Mouse (Mus musculus) layer of hippocampus, adult 9-11 months (tissue): ENCODE data around the gene Chac1.

Source experiments
- DNase-seq: peaks from one replicate; pipeline ENCODE4 v3.0.0; 2022

Gene Chac1

GRCm38 (mm10) chr2:119328546-119328945 is 22.5 kb upstream of the Chac1 start:
- DNase-seq, result no peak

GRCm38 (mm10) chr2:119329123-119329817 is 21.8 kb upstream of the Chac1 start:
- no peak for DNase-seq

DNA sequence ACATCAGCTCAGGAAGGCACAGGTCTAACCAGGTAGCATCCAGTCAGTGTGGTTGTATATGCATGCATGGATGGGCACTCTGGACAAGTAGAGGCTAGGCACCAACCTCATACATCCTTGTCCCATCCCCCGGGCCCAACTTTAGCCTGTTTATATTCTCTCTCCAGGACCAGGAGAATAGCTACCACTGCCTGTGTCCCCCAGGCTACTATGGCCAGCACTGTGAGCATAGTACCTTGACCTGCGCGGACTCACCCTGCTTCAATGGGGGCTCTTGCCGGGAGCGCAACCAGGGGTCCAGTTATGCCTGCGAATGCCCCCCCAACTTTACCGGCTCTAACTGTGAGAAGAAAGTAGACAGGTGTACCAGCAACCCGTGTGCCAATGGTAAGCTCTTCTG is 20.2 kb upstream of the Chac1 start:
- DNase-seq, result no peak

DNA sequence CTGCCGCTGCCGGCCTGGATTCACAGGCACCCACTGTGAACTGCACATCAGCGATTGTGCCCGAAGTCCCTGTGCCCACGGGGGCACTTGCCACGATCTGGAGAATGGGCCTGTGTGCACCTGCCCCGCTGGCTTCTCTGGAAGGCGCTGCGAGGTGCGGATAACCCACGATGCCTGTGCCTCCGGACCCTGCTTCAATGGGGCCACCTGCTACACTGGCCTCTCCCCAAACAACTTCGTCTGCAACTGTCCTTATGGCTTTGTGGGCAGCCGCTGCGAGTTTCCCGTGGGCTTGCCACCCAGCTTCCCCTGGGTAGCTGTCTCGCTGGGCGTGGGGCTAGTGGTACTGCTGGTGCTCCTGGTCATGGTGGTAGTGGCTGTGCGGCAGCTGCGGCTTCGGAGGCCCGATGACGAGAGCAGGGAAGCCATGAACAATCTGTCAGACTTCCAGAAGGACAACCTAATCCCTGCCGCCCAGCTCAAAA is 18.8 kb upstream of the Chac1 start:
- no peak for DNase-seq

- no peak for DNase-seq
These were observed 16.9 kb upstream of the Chac1 start for GRCm38 (mm10) chr2:119334135-119334534.

DNA sequence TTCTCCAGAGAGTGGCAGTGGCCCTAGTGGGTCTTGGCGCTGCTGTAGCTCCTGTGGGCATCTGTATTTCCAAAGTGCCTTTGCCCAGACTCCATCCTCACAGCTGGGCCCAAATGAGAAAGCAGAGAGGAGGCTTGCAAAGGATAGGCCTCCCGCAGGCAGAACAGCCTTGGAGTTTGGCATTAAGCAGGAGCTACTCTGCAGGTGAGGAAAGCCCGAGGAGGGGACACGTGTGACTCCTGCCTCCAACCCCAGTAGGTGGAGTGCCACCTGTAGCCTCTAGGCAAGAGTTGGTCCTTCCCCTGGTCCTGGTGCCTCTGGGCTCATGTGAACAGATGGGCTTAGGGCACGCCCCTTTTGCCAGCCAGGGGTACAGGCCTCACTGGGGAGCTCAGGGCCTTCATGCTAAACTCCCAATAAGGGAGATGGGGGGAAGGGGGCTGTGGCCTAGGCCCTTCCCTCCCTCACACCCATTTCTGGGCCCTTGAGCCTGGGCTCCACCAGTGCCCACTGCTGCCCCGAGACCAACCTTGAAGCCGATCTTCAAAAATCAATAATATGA is 16.0 kb upstream of the Chac1 start:
- DNase-seq, result no peak

GRCm38 (mm10) chr2:119335535-119335934 is 15.5 kb upstream of the Chac1 start:
- no peak for DNase-seq

DNA sequence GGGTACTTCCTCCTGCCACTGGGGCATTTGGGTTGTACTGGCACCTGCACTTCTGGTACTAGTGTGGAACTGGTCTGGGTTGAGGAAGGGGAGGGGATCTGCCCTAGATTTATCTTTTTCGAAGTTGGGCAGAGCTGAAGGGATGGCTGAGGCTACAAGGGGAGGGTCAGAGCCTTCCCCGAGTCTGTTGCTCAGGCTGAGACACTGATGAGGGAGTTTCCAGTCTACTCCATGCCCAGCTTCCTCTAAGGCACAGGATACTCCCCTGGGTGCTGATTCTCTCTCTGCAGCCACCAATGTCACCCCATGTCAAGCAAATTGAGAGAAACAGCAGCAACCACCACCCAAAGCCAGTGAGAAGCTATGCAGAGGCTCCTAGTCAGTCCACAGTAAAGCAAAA is 15.0 kb upstream of the Chac1 start:
- DNase-seq, result no peak

DNA sequence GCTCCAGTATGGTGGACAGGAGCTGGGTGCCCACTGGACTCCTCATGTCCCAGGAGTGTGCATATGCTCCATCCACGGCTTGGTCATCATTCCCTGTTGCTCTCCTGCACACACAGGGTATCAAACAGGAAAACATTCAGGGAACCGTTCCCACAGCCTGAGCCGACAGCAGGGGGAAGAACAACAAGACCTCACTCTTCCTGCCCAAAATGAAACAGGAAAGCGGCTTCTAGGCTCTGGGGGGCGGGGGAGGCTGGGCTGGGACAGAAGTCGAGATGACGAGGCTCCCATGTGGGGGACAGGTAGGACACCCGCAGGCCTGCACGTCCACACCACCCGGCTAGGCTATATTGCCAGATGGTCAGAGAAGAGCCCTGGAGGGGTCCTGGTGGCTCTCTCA is 14.6 kb upstream of the Chac1 start:
- DNase-seq, result no peak

- DNase-seq, result peak; percentile 71
These were observed 13.4 kb upstream of the Chac1 start for GRCm38 (mm10) chr2:119337425-119338265.

GRCm38 (mm10) chr2:119344537-119345138 is 6.4 kb upstream of the Chac1 start:
- no peak for DNase-seq

DNA sequence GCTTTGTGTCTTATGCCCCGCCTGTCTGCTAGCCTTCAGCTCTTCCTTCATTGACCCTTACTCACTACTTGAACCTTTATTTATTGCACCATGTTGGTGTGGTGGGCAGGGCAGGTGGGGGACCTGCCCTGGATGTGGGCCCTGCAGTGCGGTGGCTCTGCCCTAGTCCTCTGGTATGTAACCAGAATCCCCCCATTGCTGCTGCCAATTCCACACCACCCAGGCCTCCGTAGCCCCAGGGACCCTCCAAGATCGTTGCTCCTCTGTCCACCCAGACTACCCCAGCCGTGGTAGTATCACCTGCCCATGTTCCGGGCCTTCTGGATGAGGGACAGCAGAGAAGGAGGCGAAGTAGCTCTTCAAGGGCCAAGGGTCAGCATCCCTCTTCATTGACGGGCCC is 2.7 kb downstream of the Chac1 start:
- DNase-seq, result no peak

DNA sequence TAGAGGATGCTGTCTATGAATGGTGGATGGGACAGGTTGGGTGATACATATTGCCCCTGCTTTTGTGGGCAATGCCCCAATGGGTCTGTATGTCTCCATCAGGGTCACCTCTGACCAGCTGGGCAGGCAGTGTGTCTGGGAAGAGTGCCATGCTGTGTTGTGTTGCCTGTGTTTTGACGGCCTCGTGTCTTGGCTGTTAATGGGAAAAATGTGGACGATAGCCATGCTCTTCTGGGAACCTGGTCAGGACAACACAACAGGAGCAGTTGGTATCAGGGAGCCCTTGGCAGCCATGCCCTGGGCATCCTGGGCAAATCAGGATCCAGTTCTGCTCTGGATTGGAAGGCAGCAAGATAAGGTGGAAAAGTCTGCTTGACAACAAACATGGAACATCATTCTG is 4.1 kb downstream of the Chac1 start:
- peak; percentile 25 for DNase-seq

- no peak for DNase-seq
These were observed 4.6 kb downstream of the Chac1 start for GRCm38 (mm10) chr2:119355651-119356050.

GRCm38 (mm10) chr2:119356310-119356709 is 5.3 kb downstream of the Chac1 start:
- no peak for DNase-seq

DNA sequence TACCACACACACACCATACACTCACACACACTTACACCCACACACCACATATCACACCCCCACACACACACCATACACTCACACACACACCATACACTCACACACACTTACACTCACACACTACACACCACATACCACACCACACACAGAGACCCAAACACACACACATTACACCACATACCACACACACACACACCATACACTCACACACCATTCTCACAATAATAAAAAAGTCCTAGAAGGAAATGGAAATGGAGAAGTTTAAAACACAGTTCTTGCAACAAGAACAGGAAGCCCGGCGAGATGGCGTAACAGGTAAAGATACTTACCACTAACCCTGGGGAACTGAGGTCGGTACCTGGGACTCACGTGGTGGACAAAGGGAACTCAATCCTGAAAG is 5.8 kb downstream of the Chac1 start:
- no peak for DNase-seq

DNA sequence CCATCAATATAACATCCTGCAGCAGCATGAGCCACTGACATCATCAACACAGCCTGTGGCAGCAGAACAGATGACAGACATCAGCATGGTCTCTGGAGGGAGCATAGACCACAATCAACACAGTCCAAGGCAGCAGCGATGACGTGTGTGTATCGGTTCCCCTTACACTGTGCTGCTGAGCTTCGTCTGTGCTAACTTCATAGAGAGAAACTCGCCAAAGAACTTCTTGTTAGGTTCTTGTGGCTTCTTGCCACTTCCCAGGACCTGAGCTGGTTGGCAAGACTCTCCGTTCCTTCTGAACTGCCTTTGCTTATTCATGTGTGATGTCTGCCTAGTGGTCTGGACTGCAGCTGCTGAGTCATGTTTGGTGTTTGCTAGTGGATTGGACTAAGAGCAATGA is 7.2 kb downstream of the Chac1 start:
- no peak for DNase-seq

- no peak for DNase-seq
These were observed 8.8 kb downstream of the Chac1 start for GRCm38 (mm10) chr2:119359721-119360291.

- no peak for DNase-seq
These were observed 13.9 kb downstream of the Chac1 start for GRCm38 (mm10) chr2:119364969-119365368.

- no peak for DNase-seq
These were observed 16.3 kb downstream of the Chac1 start for GRCm38 (mm10) chr2:119367346-119367745.

DNA sequence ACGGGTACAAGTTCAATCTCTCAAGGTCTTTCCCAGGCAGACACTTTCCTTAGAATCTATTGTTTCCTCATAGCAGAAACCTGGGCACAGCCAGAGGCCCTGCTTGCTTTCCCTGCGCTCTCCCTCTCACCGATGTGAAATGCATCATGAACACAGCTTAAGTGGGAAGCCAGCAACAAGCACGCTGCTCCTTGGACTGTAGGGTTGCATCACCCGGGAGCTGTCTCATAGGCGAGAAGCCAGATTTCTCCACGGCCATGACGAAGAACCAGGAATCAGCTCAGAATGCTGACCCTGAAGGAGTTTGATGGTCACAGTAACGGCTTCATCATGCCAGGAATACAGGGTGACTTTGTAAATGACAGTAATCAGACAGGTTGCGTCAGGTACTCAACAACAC is 19.1 kb downstream of the Chac1 start:
- no peak for DNase-seq

DNA sequence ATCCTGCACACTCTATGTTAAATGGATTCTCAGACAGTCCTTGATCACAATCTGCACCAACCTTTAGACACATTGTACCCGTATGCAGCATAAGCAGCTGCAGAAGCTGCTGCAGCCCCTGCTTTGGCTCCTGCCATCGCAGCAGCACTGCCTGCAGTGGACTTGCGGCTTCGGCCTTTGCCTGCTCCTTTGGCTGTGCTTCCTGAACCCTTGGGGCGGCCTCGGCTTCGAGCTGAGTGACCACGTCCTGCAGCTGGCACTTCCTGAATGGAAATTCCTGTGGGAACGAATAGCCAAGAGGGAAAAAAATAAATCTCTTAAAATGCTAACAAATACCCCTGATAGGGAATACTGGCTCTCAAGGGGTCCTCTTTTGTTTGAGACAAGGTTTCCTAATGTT is 26.3 kb downstream of the Chac1 start:
- DNase-seq, result no peak

- DNase-seq, result no peak
These were observed 26.8 kb downstream of the Chac1 start for GRCm38 (mm10) chr2:119377826-119378225.
